Mouse (Mus musculus) heart, adult 9 months (tissue): ENCODE data around the gene Sfrp4.

Experiments used
- DNase-seq, 2 experiments: peaks; one replicate each; pipeline ENCODE4 v3.0.0; 2022; ENCODE audit warnings: low spot score in 2 of 2

The Sfrp4 gene

DNA sequence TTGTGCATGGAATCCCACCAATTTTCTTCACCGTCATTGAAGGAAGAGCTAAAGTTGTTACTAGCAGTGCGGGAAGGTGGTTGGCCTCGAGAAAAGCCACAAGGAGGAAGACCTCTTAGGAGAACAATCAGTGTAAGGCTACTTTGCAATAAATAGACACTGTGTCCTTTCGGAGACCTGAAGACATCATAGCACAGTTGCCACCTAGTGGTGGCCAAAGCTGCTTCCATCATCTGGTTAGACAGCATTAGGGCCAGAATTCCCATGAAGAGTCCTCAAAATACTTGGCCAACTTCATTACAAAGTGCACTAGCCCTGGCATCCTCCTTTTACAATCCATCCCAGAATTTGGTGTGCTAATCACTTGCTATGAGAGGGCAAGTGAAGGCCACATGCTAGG is 13.2 kb downstream of the Sfrp4 start:
- no peak for DNase-seq

DNA sequence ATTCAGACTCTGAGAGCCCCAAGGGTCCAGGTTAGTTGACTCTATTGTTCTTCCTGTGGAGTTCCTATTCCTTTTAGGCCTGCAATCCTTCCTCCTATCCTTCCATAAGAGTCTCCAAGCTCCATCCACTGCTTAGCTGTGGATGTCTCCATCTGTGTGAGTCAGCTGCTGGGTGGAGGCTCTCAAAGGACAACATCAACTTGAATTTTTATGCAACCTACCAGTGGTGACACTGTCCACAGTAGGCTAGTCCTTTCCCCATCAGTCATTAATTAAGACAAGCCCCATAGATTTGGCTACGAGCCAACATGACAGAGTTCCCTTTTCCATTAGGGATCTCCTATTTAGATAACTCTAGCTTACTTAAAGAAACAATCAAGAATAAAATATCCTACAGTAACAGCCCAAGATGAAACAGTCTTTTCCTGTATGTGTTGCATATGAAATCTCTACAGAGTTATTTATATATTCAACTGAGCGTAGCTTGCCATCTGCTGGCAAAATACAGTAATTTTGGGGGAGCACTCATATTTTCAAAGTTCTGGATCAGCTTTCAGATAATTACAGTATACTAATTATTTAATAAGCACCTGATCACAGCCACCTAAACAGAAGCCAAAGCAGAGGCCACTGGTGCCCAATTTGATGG is 17.4 kb downstream of the Sfrp4 start:
- DNase-seq: no peak

DNA sequence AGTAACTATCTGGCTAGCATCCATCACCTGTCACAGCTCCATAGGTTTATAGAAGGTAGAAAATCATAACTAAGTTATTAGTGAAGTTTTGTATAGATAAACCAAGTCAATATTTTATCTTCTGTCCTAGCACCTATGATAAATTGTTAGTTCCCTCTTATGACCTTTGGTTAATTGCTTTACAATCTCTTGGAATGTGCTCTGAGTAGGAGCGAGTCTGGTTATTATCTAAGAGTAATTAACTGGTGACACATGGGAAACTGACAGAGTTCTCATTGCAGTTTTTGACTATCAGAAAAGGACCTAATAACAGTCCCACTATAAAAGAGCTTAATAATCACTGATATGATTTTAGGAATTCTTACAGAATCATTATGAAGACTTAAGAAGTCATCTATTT is 20.6 kb downstream of the Sfrp4 start:
- DNase-seq: no peak

DNA sequence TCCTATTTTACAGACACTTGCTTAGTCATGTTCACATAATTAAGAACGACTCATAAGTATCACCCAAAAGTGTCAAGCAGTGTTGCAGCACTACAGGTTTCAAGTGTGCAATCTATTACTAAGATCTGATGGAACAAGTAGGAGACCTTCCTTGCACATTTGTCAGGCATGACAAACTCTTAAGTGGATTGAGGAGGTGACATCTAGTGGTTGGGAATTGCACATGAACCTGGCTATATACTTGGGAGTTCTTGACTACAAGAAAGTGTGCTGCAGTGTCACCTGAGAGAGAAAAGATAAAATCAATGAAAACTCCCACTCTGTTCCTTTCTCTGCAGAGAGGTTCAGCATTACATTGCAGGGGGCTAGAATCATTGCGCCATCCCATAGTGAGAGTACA is 21.3 kb downstream of the Sfrp4 start:
- no peak for DNase-seq

DNA sequence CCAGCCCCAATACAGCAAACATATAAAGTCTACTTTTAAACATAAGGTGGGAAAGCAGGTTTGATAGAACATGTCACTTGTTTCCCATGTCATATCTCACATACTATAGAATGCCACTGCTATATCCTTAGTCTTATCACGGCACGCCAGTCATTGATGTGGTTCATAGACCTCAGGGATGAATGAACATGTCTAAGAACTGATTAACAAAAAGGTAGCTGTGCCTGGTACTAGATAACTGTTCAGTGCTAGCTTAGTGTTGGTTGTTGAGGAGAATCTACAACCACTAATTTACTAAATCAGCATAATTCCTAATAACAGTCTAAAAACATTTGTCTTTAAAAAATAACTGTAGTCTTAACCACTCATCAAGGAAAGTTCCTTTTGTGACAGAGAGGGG is 26.9 kb downstream of the Sfrp4 start:
- DNase-seq: no peak

DNA sequence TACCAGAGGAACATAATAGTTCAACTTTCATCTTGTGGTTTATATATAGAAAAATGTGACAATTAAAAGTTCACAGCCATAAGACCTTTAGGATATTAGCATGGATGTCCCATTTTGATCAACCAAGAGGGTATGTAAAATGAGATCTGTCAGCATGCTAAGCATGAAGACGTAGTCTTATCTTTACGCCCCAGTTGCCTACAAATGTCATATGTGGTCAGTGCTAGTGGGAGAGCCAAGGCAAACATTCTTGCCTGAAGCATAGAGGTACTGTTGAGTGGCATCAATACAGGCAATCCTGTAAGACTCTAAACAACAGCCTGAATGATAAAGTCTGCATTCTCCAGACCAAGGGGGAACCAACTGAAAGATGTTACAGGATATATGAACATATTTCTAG is 29.5 kb downstream of the Sfrp4 start:
- DNase-seq: no peak

DNA sequence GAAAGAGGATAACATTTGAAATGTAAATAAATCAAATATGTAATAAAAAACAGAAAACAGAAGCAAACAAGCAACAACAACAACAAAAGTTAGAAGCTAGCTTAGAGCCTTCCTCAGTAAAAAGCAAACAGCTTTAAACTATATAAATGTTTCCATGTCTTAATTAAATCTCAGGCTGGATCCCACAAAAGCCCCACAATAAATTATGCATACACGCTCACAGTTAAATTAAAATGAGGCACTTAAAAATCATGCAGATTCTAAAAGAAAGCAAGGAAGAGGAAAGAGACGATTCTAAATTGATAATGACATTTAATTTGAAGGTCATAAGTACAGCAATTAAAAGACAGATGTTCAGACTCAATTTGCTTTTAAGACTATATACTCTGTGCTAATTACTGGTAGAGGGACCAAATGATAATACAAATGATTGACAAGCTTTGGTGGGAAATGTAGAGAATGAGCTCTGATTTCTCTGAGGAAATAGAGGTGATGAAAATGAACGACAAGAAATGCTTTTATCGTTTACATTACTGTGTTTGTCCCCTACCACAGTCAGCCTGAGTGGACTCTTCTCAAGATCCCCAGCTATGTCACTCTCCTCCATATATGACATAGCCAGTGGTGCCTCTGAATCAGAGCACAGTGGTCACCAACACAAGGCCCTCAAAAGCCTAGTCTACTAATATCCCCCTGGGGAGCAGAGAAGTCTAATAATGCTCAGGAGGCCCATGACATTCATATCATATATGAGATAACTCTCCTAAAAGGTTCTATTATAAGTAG is 45.6 kb downstream of the Sfrp4 start:
- DNase-seq: no peak

DNA sequence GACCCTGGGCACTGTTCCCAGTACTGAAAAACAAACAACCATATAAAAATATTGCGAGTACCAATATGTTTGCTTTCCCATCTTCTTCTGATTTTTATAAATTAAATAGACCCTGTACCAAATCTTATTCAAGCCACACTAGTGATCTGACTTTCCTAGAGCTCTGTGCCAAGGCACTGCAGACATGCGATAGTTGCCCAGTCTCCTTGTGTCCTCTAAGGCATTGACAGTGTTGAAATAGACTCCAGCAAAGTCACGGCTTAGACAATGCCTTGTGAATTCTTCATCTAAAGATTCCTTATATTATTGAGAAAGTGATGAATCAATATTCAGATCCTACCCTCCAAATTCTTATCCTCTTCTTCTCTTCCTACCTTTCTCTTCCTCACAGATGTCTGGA is 51.1 kb downstream of the Sfrp4 start:
- DNase-seq: no peak

DNA sequence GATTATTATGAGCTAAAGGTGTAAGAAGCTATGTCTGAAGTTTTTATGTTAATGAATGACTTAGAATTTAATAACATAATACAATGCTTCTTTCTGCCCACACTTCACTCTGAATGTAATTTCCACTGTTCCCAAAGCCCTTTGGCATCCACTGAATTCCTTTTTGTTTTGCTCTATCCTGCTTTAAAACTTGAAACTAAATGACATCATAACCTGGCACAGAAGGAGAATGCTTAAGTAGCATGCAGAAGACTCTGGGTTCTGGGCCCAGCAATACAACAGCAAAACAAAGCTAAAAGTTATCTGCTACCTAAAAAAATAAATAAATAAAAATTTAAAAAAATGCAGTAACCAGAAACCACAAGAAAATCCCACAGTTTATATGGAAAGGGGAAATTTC is 51.7 kb downstream of the Sfrp4 start:
- no peak for DNase-seq
